Mouse (Mus musculus) frontal cortex, postnatal 10 days (tissue): ENCODE data around the gene Cldn19.

Experiments
- DNase-seq, 2 experiments: peaks; one replicate each; pipeline ENCODE4 v3.0.0; 2022; ENCODE audit warnings: low spot score in 2 of 2, mixed read lengths in 1 of 2

The Cldn19 gene

GRCm38 (mm10) chr4:119300761-119301160 is 45.5 kb downstream of the Cldn19 start:
- no peak for DNase-seq

- no peak for DNase-seq
These were observed 46.6 kb downstream of the Cldn19 start for GRCm38 (mm10) chr4:119301777-119302176.

- DNase-seq: no peak
These were observed 48.1 kb downstream of the Cldn19 start for GRCm38 (mm10) chr4:119303291-119303690.

- DNase-seq: no peak
These were observed 50.2 kb downstream of the Cldn19 start for GRCm38 (mm10) chr4:119305418-119305817.
